Mouse (Mus musculus) hematopoietic stem cell, adult 5-6 weeks (primary cell): Measurements from ENCODE around the gene En1. TPM values are rescaled to one million over a fixed set of nuclear protein-coding genes. Genes with fewer than 3 reads are reported as not detected.

Experiments used
- total RNA-seq: library from RNA; stranded (forward); fragments of 172-1452, 232-1000 nt; gene quantifications from 2 replicates; pipeline ENCODE4 v1.2.3, GENCODE M21; 2017

Gene En1
- total RNA-seq, 1 experiment from 2014 or later: not detected

Other genes with a start within 250 kb of the En1 start
- not detected in 2 replicates for gene Marco, start 97.4 kb upstream of the En1 start, total RNA-seq